Mouse (Mus musculus) erythroblast, embryonic 14.5 days (primary cell): ENCODE results near the gene Cmc1.

Experiments
- GATA1 ChIP-seq: IDR thresholded peaks from 2 replicates; pipeline ENCODE4 v1.6.1; 2012; ENCODE audit warnings: low read length, inconsistent platforms, mixed read lengths
- TAL1 ChIP-seq: IDR thresholded peaks from 3 replicates; pipeline ENCODE4 v1.6.1; 2012; ENCODE audit warnings: low read length, inconsistent platforms, mixed read lengths

DNA sequence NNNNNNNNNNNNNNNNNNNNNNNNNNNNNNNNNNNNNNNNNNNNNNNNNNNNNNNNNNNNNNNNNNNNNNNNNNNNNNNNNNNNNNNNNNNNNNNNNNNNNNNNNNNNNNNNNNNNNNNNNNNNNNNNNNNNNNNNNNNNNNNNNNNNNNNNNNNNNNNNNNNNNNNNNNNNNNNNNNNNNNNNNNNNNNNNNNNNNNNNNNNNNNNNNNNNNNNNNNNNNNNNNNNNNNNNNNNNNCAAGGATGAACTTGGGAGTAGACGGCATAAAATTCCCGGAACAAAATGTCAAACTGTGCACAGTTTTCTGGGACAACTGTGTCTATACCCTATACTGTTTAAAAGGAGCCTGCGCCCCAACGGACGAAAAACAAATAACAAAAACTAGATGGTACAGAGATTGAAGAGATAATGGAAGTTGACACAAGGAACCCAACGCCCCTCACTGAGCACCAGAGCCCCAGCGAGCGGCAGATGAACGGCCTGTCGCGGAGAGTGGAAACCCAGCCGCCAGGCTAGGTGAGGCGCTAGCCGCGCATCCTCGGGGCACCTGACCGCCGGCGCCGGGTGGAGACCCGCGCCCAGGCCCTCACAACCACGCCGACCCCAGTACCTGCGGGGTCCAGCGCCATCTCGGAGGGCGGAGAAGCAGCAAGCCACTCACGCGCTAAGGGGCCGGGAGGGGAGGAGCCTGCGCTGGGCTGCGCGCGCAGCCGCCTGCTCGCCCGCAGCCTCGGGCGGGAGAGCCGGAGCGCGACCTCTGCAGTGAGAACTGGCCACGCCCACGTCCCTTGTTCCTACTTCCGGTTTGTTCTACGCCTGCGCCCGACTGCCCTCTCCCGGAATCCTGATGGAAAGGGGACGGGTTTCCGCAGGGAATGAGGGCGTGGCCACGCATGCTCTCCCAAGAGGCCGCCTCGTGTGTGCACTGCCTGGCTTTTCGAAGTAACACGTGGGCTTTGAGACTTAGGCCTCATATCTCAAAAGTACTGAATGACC is at the start of gene Cmc1:
- TF ChIP-seq TAL1, result no peak
- TF ChIP-seq GATA1, result no peak
